8 mouse cellular contexts compared by ENCODE assay signal in the genomic region with DNA sequence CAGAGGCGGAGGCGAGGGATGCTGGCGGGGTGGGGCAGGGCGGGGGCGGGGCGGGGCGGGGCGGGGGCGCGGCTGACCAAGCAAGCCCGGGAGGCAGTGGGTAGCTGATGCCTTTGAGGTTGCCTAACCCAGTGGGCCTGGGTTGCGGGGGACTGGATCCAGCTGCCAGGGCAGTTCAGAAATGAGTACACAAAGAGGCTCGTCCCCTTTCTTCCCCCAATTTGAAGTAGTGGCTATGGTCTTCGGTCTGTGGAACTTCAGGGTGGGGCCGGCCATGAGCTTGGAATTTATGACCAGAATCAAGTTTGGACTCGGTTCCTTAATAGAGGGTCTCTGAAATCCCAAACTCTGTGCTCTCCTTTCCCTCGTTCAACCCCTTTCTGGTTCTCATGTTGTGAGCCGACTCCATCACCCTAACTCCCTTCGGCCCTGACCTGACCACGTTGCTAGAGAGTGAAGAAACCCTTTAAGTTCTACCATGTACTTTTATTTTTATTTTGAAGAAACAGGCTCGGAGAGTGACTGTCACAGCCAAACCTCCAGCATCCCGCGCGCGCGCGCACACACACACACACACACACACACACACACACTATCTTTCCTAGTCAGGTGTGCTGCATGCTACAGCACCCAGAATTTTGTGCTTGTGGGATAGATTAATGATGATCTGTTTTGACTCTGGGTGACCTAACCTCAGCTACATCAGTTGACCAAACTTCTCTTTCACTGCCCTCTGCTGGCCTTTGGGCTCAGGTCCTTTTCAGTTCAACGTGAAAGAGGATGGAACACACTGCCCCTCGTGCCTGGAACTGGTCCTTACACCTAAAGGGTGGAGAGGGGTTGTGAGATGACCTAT. TPM values are rescaled to one million over a fixed set of nuclear protein-coding genes. Genes with fewer than 3 reads are reported as not detected.
DNase-seq lines count a peak whose midpoint lies in the region.

No protein-coding gene starts in this region.

- H3K36me3 ChIP-seq in hindbrain, embryonic 10.5 days = no peaks in the 10 kb centered on the region

- H3K27me3 ChIP-seq in hindbrain, embryonic 10.5 days (ENCODE audit: insufficient read depth, poor library complexity, severe bottlenecking) = no peaks in the 10 kb centered on the region

- H3K27ac ChIP-seq in hindbrain, embryonic 10.5 days = peak overlapping the region; percentile 91

- H3K4me3 ChIP-seq in hindbrain, embryonic 10.5 days = peak overlapping the region; percentile 70

- DNase-seq in NIH3T3 (ENCODE audit: low read depth) = peak; percentile 91
- peak; percentile 81 for DNase-seq in cerebellum, adult 9-11 months
- peak; percentile 51 to 80 for DNase-seq in frontal cortex, adult 2 months (ENCODE audit: extremely low spot score in 1 of 2, low spot score in 1 of 2)
- DNase-seq in hindbrain, embryonic 10.5 days (ENCODE audit: low spot score) = peak; percentile 85
- peak; percentile 81 for DNase-seq in layer of hippocampus, adult 9-11 months
- peak; percentile 94 for DNase-seq in lung, postnatal 25 days (ENCODE audit: low spot score)
- peak; percentile 66 for DNase-seq in retina, adult 2 months (ENCODE audit: low read depth, low spot score)
- DNase-seq in thymus, postnatal 4 days = peak; percentile 89

- H3K9me3 ChIP-seq in hindbrain, embryonic 10.5 days = no peaks in the 10 kb centered on the region

- peaks cover 48% of the 10 kb centered on the region for H3K4me1 ChIP-seq in hindbrain, embryonic 10.5 days (replicated peaks)

- 9% methylated on average over 22 of the region's 29 CpGs for WGBS in hindbrain, embryonic 10.5 days

RNA-seq across cellular contexts. Expression of a gene that starts 0.8 kb away (rescaled TPM):
- polyA plus RNA-seq in frontal cortex, adult 2 months (2012; rRNA removed) = 17.0 and 17.9 TPM in 2 replicates
- polyA plus RNA-seq in hindbrain, embryonic 10.5 days (2016; fragmentation: Nextera tagmentation; extraction: Ambion mirVana) = 14.5 and 15.2 TPM in 2 replicates

RNA-seq across cellular contexts. Expression of a gene that starts 6.3 kb away (rescaled TPM):
- 0.24 and 0.36 TPM in 2 replicates for polyA plus RNA-seq in frontal cortex, adult 2 months (2012; rRNA removed)
- polyA plus RNA-seq in hindbrain, embryonic 10.5 days (2016; fragmentation: Nextera tagmentation; extraction: Ambion mirVana) = 24.2 and 27.2 TPM in 2 replicates

RNA-seq across cellular contexts. Expression of a gene that starts 48.8 kb away (rescaled TPM):
- polyA plus RNA-seq in frontal cortex, adult 2 months (2012; rRNA removed) = 7.5 and 8.3 TPM in 2 replicates
- 28.4 and 32.5 TPM in 2 replicates for polyA plus RNA-seq in hindbrain, embryonic 10.5 days (2016; fragmentation: Nextera tagmentation; extraction: Ambion mirVana)

Comparison
In these comparisons a context has a peak if more than half of its experiments do, and no peak if none do; other contexts are left out.
1. Peak in every context shown above with its lines: DNase-seq, H3K4me3 ChIP-seq and H3K27ac ChIP-seq.
2. RNA of a gene that starts 6.3 kb away (polyA plus RNA-seq): 24.2 to 27.2 TPM in hindbrain, embryonic 10.5 days; 0.24 to 0.36 TPM in frontal cortex, adult 2 months; every median in the first group is over 10 times any median in the second.